Mouse (Mus musculus) hindbrain, embryonic 10.5 days (tissue): ENCODE data around the gene Hlcs. TPM values are rescaled to one million over a fixed set of nuclear protein-coding genes. Genes with fewer than 3 reads are reported as not detected.
"Not testable (repeated sequence)": the region's sequence is repeated elsewhere in the genome, so short reads cannot be mapped to it uniquely, and the experiment has no call there.

Source experiments
- DNase-seq: peaks from one replicate; pipeline ENCODE4 v3.0.0-alpha.2; 2017; ENCODE audit warnings: low spot score
- H3K27ac ChIP-seq: fragments of 300-500 bp; sonication (generic); 2 replicates; pipeline ENCODE4 v1.5.1; 2016; ENCODE audit warnings: mild to moderate bottlenecking, moderate library complexity
- H3K27me3 ChIP-seq: fragments of 300-500 bp; sonication (generic); 2 replicates; pipeline ENCODE4 v1.6.1; 2016; ENCODE audit warnings: mild to moderate bottlenecking; ENCODE audit not compliant: poor library complexity, insufficient read depth, severe bottlenecking
- H3K36me3 ChIP-seq: fragments of 300-500 bp; sonication (generic); 2 replicates; pipeline ENCODE4 v1.6.1; 2016; ENCODE audit warnings: mild to moderate bottlenecking, moderate library complexity
- H3K4me1 ChIP-seq: fragments of 300-500 bp; sonication (generic); replicated peaks from 2 replicates; pipeline ENCODE4 v1.6.1; 2016; ENCODE audit warnings: mild to moderate bottlenecking
- H3K4me3 ChIP-seq: fragments of 300-500 bp; sonication (generic); 2 replicates; pipeline ENCODE4 v1.5.1; 2016; ENCODE audit warnings: mild to moderate bottlenecking, moderate library complexity
- H3K9me3 ChIP-seq: fragments of 300-500 bp; sonication (generic); 2 replicates; pipeline ENCODE4 v1.6.1; 2016; ENCODE audit warnings: mild to moderate bottlenecking, moderate library complexity
- WGBS: fragments of 180-500 bp; shearing (Covaris S2); methylation state at CpG from one replicate; pipeline ENCODE4 v1.1.7; 2016; 5-methylcytosine and 5-hydroxymethylcytosine counted together
- polyA plus RNA-seq: library from polyadenylated mRNA; unstranded; fragments of >200 nt; fragmentation: Nextera tagmentation; extraction: Ambion mirVana; gene quantifications from 2 replicates; pipeline ENCODE4 v1.2.1, GENCODE M21; 2016

The Hlcs gene
- polyA plus RNA-seq, 1 experiment from 2014 or later = 10.3 TPM

DNA sequence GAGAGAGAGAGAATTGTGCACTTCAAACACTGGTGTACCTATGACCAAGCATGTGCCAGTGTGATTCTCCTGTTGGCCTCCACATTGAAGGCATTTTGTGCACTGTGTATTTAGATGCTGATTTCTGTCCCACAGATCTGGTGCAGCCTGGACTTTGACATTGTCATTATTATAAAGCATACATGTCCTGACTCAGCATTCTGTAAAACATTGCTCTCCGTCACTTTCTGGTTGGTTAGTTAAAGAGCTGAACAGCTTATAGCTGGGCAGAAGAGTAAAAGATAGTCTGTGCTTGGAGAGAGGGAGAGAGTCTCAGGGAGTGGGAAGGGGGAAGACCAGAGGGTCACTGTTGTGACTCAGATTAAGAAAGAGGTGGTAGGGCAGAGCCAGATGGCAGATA lies 32.4 kb upstream of the Hlcs start:
- no peaks in the 10 kb centered on the region for H3K27me3 ChIP-seq
- 88% methylated on average over 1 of the region's 1 CpGs for whole genome bisulfite sequencing
- no peak overlapping the region for H3K4me3 ChIP-seq
- peaks cover 7% of the 10 kb centered on the region; the same call in 1 of the 2 replicates for H3K4me1 ChIP-seq
- H3K36me3 ChIP-seq = no peaks in the 10 kb centered on the region
- no peak for DNase-seq
- no peak overlapping the region for H3K27ac ChIP-seq
- no peaks in the 10 kb centered on the region for H3K9me3 ChIP-seq

DNA sequence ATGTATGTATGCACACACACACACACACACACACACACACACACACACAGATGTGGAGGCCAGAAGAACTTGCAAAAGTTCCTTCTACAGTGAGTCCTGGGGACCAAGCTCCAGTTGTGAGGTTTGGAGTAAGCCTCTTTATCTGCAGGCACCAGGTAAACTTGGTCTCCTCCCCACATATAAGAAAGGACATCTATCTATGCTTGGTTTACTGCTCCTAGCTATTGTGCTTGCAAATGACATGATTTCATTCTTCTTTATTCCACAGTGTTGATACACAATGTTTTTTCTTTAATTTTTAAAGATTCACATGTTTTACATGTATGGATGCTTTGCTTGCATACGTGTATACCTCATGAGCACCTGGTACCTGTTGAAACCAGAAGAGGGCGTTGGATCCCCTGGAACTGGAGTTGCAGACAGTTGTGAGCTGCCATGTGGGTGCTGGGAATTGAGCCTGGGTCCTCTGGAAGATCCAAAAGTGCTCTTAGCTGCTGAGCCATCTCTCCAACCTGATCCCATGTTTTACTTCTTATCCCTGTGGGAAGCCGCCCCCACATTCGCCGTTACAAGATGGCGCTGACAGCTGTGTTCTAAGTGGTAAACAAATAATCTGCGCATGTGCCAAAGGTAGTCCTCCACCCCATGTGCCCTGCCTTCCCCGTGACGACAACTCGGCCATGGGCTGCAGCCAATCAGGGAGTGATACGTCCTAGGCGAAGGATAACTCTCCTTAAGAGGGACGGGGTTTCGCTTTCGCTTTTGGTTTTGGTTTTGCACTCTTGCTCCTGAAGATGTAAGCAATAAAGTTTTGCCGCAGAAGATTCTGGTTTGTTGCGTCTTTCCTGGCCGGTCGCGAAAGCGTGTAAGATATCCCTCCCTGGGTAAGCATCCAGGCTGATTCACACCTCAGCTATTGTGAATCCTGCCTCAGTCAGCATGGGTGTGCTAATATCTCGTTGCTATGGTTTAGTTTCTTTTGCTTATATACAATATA lies 26.1 kb upstream of the Hlcs start:
- not testable (repeated sequence) for DNase-seq, H3K4me1 ChIP-seq, H3K27me3 ChIP-seq, H3K27ac ChIP-seq, H3K9me3 ChIP-seq, H3K4me3 ChIP-seq, H3K36me3 ChIP-seq
- WGBS = 94% methylated on average over 22 of the region's 22 CpGs

- Histone ChIP-seq H3K9me3 (no peaks in the 10 kb centered on the region), H3K4me3 (no peak overlapping the region), H3K27me3 (peaks cover 13% of the 10 kb centered on the region), H3K36me3 (no peaks in the 10 kb centered on the region), H3K27ac (no peak overlapping the region), H3K4me1 (peaks cover 3% of the 10 kb centered on the region; the same call in 1 of the 2 replicates)
- DNase-seq = no peak
- 47% methylated on average over 5 of the region's 5 CpGs for WGBS
Observed at GRCm38 (mm10) chr16:94335656-94336055, 22.3 kb upstream of the Hlcs start.

- 57% methylated on average over 5 of the region's 5 CpGs for WGBS
- Histone ChIP-seq H3K4me3 (no peak overlapping the region), H3K4me1 (peaks cover 34% of the 10 kb centered on the region), H3K27ac (no peak overlapping the region), H3K36me3 (no peaks in the 10 kb centered on the region), H3K27me3 (peaks cover 50% of the 10 kb centered on the region), H3K9me3 (no peaks in the 10 kb centered on the region)
- peak; percentile 61 for DNase-seq
Observed at GRCm38 (mm10) chr16:94331886-94332252, 18.5 kb upstream of the Hlcs start.

DNA sequence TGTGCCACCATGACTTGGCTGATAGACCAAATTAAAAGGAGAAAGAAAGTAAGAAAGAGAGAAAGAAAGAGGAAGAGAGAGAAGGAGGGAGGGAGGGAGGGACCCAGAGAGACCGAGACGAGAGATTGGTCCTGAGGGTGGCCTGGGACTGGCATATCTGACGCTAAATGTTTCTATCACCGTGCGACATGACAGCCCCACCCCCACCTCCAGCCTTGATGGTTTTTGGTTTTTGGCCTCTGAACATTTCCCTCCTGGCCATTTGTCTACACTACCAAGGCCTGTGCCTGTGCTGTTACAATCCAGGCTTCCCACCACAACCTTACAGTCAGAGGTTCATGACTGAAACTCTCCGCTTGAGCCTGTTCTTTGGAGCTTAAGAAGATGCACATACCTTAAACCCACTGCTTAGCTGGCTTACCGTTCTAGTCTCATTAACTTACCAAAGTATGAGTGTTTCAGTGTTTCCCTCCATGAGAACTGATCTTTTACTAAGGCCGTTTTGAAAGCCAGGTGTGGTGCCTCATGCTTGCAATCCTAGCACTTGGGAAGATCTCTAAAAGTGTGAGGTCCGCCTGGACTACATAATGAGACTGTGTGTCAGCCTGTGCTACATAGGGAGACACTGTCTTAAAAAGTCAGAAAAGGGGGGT lies 18.0 kb upstream of the Hlcs start:
- WGBS = 82% methylated on average over 9 of the region's 9 CpGs

DNA sequence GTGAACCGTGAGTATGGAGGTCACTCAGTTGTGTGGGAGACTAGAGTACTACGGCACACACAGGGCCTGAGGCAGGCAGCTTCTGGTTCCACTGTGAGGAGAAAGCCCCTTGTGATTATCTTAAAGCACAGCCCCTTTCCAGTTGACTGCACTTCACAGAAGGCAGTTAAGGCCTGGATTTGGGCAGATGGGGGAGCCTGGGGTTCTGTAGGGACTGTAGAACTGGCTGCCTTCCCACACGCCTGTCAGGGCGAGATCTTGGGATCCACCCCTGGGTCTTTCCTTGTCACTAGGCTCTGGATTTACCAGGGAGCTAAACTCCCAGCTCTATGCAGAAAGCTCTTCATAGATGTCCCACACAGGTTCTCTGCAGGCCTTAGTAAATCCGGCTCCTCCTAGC lies 17.1 kb upstream of the Hlcs start:
- H3K27me3 ChIP-seq = peaks cover 61% of the 10 kb centered on the region
- peaks cover 34% of the 10 kb centered on the region for H3K4me1 ChIP-seq
- no peaks in the 10 kb centered on the region for H3K36me3 ChIP-seq
- no peak for DNase-seq
- H3K9me3 ChIP-seq = no peaks in the 10 kb centered on the region
- H3K27ac ChIP-seq = peak overlapping the region; percentile 29; the same call in 1 of the 2 replicates
- no peak overlapping the region for H3K4me3 ChIP-seq
- 61% methylated on average over 5 of the region's 5 CpGs for WGBS

More for the DNA sequence above, 18.0 kb upstream of the Hlcs start:
- no peaks in the 10 kb centered on the region for H3K9me3 ChIP-seq
- no peak overlapping the region for H3K27ac ChIP-seq
- no peaks in the 10 kb centered on the region for H3K36me3 ChIP-seq
- peaks cover 56% of the 10 kb centered on the region for H3K27me3 ChIP-seq
- peaks cover 34% of the 10 kb centered on the region for H3K4me1 ChIP-seq
- no peak for DNase-seq
- no peak overlapping the region for H3K4me3 ChIP-seq

DNA sequence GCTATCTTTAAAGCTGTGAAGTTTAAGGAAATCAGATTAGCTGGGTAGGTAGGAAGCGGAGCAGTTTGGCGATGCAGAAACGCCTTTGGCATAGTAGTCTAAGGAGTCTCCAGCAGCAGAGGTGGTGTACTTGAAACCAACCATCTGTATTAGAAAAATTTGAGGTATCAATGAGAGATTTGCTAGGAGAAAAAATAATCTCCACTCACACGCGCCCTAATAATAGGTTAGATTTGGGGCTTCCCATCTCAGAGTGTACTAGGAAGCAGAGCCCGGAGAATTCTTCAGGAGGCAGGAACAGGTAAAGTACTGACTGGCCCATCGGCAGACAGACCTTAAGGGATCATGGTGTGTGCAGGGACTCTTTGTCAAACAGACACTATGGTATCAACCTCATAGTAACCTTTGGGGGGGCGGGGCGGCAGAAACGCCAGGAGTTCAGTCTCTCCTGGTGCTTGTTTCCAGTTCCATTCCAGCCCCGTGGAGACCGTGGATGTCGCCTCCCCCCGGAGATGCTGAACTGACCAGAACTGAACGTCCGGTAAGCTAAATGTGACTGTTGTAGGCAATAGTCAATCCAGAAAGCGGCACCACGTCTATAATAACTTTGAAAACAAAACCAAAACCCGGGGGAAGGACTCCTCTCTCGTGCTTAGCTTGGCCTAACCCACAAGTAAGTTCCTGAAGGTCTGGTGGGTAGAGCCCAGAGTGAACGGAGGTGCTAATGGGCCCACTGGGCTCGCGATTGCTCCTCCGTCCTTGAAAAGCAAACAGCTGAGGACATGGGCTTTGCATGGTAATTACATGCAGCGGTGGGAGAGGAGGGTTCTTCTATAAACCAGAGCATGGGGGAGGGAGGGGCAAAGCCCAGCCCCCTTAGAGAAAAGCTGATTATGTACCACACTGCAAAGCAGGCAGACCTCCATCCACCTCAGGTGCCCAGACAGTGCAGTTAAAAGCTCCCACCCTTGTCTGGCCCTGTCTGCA lies 15.8 kb upstream of the Hlcs start:
- DNase-seq = peak; percentile 27
- H3K36me3 ChIP-seq = no peaks in the 10 kb centered on the region
- H3K27ac ChIP-seq = peak overlapping the region; percentile 87; the same call in 1 of the 2 replicates
- peaks cover 34% of the 10 kb centered on the region for H3K4me1 ChIP-seq
- peak overlapping the region; percentile 64 for H3K4me3 ChIP-seq
- H3K9me3 ChIP-seq = no peaks in the 10 kb centered on the region
- peaks cover 66% of the 10 kb centered on the region for H3K27me3 ChIP-seq
- WGBS = 9% methylated on average over 25 of the region's 25 CpGs

DNA sequence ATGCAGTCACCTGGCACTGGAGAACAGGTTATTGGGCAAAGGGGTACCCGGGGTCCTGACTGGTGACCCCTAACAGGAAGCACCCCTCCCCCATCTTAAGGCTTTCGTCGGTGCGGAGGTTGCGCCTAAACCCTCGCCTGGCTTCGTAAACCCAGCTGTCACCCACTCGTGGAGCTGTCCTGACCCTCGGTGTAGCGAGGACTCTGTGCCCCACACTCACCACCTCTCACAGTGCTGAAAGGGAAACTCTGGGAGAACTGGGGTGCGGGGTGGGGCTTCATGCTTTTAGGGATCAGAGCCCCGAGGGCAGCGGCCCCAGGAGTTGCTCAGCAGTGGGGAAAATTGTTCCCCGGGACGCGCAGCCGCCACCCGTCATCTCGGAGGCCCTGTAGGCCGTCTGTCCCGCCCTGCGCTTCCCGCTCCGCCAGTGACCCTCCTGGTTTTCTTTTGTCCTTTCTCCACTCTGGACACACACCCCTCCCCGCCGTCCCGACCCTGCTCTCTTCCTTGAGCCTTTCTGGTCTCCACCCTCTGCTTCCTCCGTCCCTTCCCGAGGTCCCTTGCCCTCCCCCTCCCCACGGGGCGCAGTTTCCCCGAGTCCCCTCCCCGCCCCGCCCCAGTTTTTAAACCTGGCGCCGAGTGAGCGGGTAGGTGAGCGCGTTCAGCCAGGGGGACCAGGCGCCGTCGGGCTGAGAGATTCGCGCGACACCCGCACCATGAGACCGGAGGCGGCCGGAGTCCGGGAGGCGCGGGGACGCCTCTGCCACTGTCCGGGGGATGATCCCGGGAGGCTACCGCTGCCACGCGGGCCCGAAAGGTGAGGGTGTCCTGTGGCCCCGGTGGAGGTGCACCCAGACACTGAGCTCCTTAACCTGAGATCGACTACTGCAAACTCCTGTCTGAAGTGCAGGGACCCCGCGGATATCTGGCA lies 14.7 kb upstream of the Hlcs start, which contains the start of gene Ripply3:
Ripply3 (plus strand) TSS at position 640 of the 931 bp plus-strand sequence.
- Histone ChIP-seq H3K36me3 (no peaks in the 10 kb centered on the region), H3K27ac (peak within 1 kb of the TSS; percentile 87), H3K4me3 (peak within 1 kb of the TSS; percentile 64), H3K4me1 (peaks cover 34% of the 10 kb centered on the region), H3K9me3 (no peaks in the 10 kb centered on the region), H3K27me3 (peaks cover 66% of the 10 kb centered on the region)
- 1% methylated on average over 63 of the region's 63 CpGs for WGBS
- DNase-seq = peak; percentile 69

GRCm38 (mm10) chr16:94326008-94326407 lies 12.6 kb upstream of the Hlcs start:
- H3K4me1 ChIP-seq = peaks cover 34% of the 10 kb centered on the region
- H3K27ac ChIP-seq = no peak overlapping the region
- no peak for DNase-seq
- no peaks in the 10 kb centered on the region for H3K36me3 ChIP-seq
- WGBS = 88% methylated on average over 3 of the region's 3 CpGs
- H3K27me3 ChIP-seq = peaks cover 61% of the 10 kb centered on the region
- H3K9me3 ChIP-seq = no peaks in the 10 kb centered on the region
- no peak overlapping the region for H3K4me3 ChIP-seq

- DNase-seq = no peak
- H3K27me3 ChIP-seq = peaks cover 37% of the 10 kb centered on the region
- no peaks in the 10 kb centered on the region for H3K9me3 ChIP-seq
- H3K4me3 ChIP-seq = no peak overlapping the region
- 68% methylated on average over 5 of the region's 5 CpGs for WGBS
- H3K4me1 ChIP-seq = peaks cover 12% of the 10 kb centered on the region
- no peak overlapping the region for H3K27ac ChIP-seq
- H3K36me3 ChIP-seq = no peaks in the 10 kb centered on the region
Observed at GRCm38 (mm10) chr16:94323681-94324080, 10.3 kb upstream of the Hlcs start.

GRCm38 (mm10) chr16:94320223-94320622 lies 6.9 kb upstream of the Hlcs start:
- Histone ChIP-seq H3K9me3 (no peaks in the 10 kb centered on the region), H3K4me3 (no peak overlapping the region), H3K27ac (no peak overlapping the region), H3K4me1 (no peaks in the 10 kb centered on the region), H3K27me3 (peaks cover 4% of the 10 kb centered on the region), H3K36me3 (no peaks in the 10 kb centered on the region)
- WGBS = 82% methylated on average over 5 of the region's 5 CpGs
- DNase-seq = no peak
